Mouse (Mus musculus): Measurements from ENCODE around the gene Plekhh2.

Plekhh2 gene

GRCm38 (mm10) chr17:84642324-84642723 is 130.6 kb downstream of the Plekhh2 start:
- CTCF ChIA-PET = no interaction called here

- CTCF ChIA-PET = no interaction called here
Measured at GRCm38 (mm10) chr17:84644292-84645050, 132.8 kb downstream of the Plekhh2 start.

GRCm38 (mm10) chr17:84645119-84645518 is 133.4 kb downstream of the Plekhh2 start:
- CTCF ChIA-PET = no interaction called here

- CTCF ChIA-PET = no interaction called here
Measured at GRCm38 (mm10) chr17:84645894-84646293, 134.2 kb downstream of the Plekhh2 start.

GRCm38 (mm10) chr17:84646477-84646876 is 134.8 kb downstream of the Plekhh2 start:
- CTCF ChIA-PET = no interaction called here

GRCm38 (mm10) chr17:84647630-84648029 is 135.9 kb downstream of the Plekhh2 start:
- CTCF ChIA-PET = interaction anchor here (0.6 kb wide), 1 partner anchor 13 kb away, joined by 5 read pairs; no protein-coding TSS in a partner anchor

- CTCF ChIA-PET = no interaction called here
Measured at GRCm38 (mm10) chr17:84650302-84651017, 138.8 kb downstream of the Plekhh2 start.

- CTCF ChIA-PET = no interaction called here
Measured at GRCm38 (mm10) chr17:84653544-84653943, 141.8 kb downstream of the Plekhh2 start.

GRCm38 (mm10) chr17:84656205-84656604 is 144.5 kb downstream of the Plekhh2 start:
- CTCF ChIA-PET = no interaction called here

- CTCF ChIA-PET = no interaction called here
Measured at GRCm38 (mm10) chr17:84656653-84657421, 145.1 kb downstream of the Plekhh2 start.

GRCm38 (mm10) chr17:84657422-84657732 is 145.7 kb downstream of the Plekhh2 start:
- CTCF ChIA-PET = no interaction called here

GRCm38 (mm10) chr17:84657782-84658181 is 146.1 kb downstream of the Plekhh2 start:
- CTCF ChIA-PET = no interaction called here

GRCm38 (mm10) chr17:84658195-84658594 is 146.5 kb downstream of the Plekhh2 start:
- CTCF ChIA-PET = no interaction called here

GRCm38 (mm10) chr17:84658951-84659350 is 147.3 kb downstream of the Plekhh2 start:
- CTCF ChIA-PET = no interaction called here

- CTCF ChIA-PET = no interaction called here
Measured at GRCm38 (mm10) chr17:84665053-84665452, 153.4 kb downstream of the Plekhh2 start.

- CTCF ChIA-PET = no interaction called here
Measured at GRCm38 (mm10) chr17:84665691-84666090, 154.0 kb downstream of the Plekhh2 start.

- CTCF ChIA-PET = no interaction called here
Measured at GRCm38 (mm10) chr17:84667848-84668247, 156.2 kb downstream of the Plekhh2 start.
